Mouse (Mus musculus): ENCODE data around the gene Npas3.
"Not testable (repeated sequence)": the region's sequence is repeated elsewhere in the genome, so short reads cannot be mapped to it uniquely, and the experiment has no call there.

Npas3 gene

DNA sequence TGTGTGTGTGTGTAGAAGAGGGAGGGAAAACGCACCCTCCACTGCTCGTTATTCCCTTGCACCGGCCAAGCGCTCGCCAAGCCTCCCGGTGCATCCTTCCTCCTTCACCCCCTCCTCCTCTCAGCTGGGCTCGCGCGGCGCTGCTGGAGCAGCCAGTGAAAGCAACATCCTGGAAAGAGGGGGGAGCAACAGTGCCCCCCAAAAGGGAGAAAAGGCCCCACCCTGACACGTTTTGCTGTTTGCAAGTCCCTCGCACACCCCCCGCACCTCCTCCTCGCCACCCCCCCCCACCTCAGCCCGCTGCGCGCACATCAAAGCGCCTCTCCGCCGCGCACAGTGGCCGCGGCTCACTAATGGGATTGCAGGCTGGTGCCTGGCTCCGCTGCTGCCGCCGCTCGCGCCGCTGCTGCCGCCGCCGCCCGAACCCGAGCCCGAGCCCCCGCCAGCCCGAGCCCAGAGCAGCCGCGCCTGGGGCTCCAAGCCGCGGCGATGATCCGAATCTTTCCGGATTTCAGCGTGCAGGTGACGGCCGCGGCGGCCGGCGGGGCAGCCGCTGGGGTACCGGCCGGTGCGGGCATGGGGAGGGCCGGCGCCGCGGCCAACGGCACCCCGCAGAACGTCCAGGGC, at the start of gene Npas3:
TSS of gene Npas3 (plus strand) at position 577 of the 627 bp plus-strand sequence.
- no peak for DNase-seq (ENCODE audit: extremely low read depth, low read depth, low spot score)

DNA sequence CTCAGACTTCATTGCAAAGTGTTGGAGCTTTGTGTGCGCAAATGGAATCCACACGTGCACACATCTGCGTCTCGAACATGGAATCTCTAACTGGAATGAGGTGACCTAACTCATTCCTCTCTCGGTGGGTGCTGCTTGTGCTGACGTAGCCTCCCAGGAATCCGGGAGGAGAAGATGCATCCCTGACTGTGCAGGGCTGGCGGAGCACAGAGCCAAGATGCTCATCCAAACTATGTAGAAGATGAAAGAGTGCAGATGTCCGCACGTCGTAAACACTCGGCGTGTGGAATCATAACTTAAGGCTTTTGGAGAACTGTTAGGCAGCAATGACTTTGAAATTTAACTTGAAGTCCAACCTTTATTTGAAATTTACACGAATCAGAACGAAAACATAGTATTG, 31.3 kb upstream of the Npas3 start:
- no peak for DNase-seq (ENCODE audit: extremely low read depth, low read depth, low spot score)

DNA sequence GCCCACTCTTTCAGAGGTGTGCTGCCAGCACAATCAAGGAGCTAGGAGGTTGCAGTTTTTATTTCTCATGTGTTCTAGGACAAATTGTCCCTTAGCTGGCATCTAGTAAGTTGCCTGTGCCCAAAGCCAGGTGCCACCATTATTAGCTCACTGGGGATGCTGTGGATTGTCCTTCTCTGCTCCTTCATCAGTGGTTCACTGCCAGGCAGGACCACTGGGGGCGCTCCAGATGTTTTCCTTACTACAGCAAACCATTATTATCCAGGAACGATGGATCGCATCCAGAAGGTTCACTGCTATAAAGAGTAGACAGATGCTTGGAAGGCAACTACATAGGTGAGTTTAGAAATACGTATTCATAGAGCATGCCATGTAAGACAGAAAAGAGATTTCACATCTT, 25.7 kb upstream of the Npas3 start:
- no peak for DNase-seq (ENCODE audit: extremely low read depth, low read depth, low spot score)

DNA sequence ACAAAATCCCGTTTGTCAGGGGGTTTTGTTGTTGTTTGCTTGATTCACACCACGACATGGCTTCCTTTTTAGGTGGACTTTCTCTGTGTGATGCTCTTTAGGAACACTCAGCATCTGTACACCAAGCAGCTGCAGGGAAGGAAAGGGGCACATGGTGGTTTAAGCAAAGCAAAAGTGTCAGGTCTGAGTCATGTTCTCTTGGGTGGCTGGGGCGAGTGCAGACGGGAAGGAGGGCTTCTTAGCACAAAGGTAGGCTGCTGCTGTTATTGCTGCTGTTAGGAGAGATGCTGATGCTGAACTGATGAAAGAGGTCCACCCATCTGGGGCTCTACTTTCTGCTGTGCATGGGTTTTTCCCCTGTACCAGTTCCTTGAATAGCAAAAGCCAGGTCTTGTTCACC, 21.1 kb upstream of the Npas3 start:
- no peak for DNase-seq (ENCODE audit: extremely low read depth, low read depth, low spot score)

DNA sequence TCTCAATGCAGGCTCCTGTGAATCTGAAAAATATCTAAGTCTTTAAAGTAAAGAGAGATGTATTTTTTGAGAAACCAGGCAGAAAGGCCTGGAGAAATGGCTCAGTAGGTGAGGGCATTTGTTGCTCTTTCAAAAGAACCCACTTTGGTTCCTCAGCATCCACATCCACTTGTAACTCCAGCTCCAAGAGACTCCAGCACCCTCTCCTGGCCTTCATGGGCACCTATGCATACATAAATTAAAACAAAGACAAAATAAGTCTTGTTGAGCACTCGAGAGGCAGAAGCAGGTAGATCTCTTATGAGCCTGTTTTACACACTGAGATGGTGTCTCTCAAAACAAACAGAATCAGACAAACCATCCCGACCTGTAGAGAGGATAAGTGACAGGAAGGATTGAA, 19.1 kb upstream of the Npas3 start:
- DNase-seq (ENCODE audit: extremely low read depth, low read depth, low spot score), result no peak

DNA sequence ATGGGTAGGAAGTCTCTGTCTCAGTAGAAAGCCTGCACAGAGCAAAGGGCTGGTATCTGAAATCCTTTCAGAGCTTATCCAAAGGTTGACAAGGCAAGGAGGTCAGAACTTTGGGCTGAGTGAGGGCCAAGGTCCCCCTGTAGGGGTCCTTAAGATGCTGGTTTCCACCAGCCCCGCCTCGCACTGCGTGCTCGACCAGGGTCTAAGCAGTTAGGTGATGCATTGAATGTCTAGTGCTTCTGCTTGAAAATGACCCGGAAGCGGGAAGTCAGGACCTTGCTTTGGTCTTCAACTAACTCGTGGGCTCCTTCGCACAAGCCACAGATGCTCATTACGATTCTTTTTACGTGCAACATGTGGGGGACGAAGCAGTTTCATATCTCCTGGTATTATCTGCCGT, 2.3 kb upstream of the Npas3 start:
- DNase-seq (ENCODE audit: extremely low read depth, low read depth, low spot score), result no peak

DNA sequence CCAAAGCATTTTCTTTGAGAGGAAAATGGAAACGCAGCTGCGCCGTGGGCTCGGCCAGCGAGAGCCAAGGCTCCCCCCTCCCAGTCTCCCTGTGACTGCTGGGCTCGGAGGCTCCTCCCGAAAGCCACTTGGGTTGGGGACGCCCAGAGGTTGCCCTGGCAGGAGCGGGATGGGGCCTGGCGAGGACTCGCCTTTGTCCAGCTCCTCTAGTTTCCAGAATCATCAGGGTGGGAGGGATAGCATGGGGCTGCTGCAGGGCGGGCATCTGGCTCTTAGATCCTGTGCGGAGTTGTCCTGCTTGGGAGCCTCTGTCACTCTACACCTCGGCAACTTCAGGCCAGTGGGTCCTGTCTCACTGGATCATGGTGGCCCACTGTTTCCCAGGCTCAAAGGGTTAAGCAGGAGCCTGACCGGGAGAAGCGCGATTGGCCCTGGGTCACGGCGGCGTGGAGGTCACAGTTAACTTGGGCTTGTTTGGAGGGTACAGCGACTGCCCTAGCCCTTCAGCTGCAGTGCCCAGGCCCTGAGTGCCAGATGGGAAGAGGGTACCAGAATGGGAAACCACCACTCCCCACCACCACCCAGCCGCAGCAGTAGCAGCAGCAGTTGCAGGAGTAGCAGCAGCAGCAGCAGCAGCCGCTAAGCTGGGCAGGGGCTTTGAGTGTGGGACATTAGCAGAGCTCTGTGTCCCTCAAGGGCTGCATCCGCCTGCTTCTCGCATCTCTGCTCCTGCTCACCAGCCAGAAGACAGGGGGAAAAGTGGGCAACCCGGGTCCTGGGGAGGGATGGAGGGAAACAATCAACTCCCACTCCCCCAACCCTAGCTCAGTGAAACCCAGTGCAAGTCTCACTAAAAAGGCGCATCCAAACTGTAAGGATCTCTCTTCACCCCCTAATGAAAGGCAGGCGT, 1.6 kb upstream of the Npas3 start:
- DNase-seq (ENCODE audit: extremely low read depth, low read depth, low spot score), result no peak

DNA sequence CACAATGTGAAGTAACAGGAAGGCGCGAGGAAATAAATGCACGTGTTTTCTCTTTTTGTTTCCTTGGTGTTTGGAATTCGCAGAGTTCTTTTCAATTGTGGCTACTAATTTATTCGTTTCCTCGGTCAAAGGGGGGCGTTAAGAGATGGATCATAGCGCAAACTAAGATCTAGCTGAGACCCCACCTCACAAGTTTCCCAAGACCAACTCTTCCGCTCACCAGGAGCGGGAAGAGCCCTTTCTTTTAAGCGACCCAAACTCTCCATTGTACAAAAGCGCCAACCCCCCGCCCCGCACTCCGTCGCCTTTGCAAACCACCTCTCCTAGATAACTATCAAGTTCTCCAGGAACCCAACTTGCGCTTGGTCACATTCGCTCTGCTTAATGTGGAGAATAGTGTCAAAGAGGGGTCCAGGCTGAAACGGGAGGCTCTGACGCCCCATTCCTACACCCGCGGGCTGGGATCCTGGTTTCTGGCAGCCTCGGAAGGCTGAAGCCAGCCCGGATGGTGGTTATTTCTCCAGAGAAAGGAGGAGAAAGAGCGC, 914 bp upstream of the Npas3 start:
- DNase-seq (ENCODE audit: extremely low read depth, low read depth, low spot score), result no peak

DNA sequence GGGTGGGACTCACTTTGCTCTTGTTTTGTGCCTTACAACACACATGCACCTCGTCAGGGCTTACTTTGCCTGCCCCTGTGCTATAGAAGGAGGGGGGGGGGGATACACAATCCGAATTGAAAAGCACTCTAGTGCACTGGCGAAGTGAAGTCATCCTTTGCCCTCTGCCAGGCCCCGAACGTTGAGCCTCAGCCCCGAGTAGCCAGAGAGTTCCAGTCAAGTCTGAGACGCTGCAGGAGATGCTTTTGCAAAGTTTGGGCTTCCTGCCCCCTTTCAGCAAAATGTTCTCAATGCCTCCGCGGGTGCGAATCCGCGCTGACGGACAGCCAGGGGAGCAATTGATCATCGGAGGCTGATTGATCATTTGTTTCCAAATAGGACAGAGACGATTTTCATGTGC, 319 bp downstream of the Npas3 start:
- DNase-seq (ENCODE audit: extremely low read depth, low read depth, low spot score), result no peak

DNA sequence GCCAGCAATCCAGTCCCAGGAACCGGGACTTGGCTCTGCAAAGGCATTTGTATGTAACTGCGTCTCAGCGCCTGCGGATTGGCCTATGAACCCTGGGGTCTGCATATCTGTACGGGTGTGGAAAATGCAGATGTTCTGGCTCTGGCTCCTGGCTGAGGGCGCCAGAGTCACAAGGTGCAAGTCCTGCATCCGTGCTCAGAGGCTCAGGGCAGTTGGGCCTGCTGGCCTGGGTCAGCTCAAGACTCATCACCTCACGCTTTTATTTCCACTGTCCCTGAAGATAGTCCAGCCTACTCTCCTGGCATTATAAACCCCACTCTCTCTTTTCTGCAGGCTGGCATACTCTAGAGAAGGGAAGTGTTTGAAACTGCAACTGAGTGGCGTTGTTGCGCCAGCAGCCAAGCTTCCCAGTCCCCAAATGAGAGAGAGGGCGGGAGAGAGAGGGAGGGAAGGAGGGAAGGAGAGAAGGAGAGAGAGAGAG, 3.3 kb downstream of the Npas3 start:
- no peak for DNase-seq (ENCODE audit: extremely low read depth, low read depth, low spot score)

DNA sequence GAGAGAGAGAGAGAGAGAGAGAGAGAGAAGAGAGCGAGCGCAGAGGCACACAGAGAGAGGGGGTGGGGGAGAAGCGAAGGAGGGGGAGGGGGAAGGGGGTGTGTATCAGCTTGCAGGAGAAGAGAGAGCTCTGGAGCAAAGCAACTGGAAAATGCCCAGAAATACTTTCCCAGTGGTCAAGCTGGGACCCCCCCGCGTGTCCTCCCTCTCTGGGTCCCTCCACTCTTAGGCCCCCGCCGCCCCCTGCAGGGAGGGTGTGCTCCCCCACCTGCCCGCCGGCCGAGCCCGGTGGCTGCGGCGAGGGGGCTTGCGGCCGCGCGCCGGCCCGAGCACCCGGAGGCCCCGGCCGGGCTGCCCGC, 3.7 kb downstream of the Npas3 start:
- no peak for DNase-seq (ENCODE audit: extremely low read depth, low read depth, low spot score)

DNA sequence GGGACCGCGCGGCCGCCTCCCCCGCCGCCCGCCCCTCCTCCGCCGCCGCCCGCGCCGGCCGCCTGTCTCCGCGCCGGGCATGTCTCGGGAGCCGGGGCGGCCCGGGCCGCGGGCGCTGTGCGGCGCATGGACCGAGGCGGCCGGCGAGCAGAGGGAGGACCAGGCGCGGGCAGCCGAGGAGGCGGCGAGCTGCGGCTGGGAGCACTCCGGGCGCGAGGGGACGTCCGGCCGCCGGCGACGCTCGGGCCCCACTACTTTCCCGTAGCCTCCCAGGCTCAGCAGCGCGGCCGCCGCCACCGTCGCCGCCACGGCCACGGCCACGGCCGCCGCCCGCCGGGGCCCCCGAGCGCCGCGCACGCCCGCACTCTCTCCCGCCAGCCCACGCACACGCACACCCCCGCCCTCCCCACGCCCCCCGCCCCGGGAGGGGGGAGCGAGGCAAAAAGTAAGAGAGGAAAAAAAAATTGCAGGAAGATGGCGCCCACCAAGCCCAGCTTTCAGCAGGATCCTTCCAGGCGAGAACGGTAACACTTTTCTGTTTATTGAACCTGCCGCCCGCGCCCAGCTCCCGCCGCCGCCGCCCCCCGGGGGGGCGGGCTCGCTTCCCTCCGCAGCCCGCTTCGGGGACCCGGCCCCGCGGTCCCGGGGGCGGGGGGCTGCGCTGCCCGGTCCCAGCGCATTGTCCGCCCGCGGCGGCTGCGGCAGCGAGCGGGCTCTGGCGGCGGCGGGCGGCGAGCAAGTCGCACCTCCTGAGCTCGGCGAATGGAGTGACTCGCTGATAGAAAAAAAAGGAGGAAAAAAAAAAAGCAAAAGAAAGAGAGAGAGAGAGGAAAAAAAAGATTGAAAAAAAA, 4.3 kb downstream of the Npas3 start:
- no peak for DNase-seq (ENCODE audit: extremely low read depth, low read depth, low spot score)

DNA sequence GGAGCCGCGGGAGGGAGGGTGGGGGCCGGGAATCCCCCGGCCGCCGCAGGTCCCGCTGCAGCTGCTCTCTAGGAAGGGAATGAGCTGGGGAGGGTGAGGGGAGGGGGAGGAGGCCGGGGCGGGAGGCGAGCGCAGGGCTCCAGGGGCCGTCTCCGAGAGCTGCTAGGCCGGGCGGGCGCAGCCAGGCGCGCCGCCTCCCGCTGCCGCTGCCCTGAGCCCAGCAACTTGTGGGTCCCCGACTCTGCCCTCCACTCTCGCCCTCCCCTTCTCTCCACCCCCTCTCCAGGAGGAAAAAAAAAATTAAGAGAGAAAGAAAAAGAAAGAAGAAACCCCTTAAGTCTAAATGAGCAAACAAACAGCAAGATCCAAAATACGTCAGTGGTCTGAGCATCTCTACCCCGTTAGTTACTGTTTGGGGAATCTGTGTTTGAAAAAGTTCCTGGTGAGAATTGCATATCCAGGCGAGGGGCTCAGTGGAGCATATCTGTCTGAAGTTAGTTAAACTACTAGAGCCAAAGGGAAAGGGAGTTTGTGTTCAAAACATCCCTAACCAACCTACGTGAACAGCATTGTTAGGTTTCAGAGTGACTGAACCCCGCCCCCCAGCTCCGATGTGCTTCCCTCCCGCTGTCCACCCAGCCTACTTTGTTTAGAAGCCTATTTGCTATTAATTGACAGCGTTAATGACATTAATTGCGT, 5.1 kb downstream of the Npas3 start:
- no peak for DNase-seq (ENCODE audit: extremely low read depth, low read depth, low spot score)

DNA sequence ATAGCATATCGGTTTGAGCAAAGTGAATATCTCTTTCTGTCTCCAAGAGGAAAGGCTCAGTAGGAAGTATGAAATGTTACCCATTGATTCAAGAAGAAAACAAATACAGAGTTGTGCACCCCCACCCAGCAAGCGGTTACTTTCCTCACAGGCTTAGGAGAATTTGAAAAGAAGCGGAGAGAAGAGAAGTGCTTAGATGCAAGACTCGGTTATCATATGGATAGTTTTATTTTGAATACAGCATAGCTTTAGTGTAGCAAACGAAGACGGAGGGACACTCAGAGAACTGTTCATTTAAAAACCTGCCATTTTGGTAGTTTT, 5.6 kb downstream of the Npas3 start:
- no peak for DNase-seq (ENCODE audit: extremely low read depth, low read depth, low spot score)

DNA sequence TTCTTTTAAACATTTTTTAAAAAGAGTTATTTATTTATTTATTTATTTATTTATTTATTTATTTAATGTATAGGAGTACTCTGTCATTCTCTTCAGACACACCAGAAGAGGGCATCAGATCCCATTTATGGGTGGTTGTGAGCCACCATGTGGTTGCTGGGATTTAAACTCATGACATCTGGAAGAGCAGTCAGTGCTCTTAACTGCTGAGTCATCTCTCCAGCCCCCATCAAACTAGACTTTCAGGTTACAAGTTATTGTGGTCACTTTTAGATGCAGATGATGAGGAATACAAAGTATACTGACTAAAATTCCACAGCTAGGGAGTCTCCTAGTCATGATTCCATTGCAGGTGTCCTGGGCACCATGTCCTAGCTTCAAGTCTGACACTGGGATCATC, 26.0 kb downstream of the Npas3 start:
- not testable (repeated sequence) for DNase-seq (ENCODE audit: extremely low read depth, low read depth, low spot score)

DNA sequence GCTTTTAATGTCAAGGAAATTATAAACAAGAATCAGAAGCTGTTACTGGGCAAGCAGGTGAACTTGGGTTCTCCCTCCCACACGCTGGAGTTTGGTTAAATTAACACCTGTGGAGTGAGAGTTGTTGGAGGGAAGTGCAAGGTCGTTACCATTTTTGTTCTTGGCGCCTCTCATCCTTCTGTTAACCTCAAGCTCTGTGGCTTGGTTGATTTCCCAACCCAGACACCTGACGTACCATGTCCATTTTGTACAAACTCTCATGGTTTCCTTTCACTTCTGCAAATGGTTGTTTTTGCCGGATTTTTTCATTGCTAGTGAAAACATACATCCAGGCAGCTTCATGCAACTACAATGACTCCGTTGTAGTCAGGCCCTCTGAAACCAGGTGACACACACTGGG, 28.9 kb downstream of the Npas3 start:
- DNase-seq (ENCODE audit: extremely low read depth, low read depth, low spot score), result no peak

DNA sequence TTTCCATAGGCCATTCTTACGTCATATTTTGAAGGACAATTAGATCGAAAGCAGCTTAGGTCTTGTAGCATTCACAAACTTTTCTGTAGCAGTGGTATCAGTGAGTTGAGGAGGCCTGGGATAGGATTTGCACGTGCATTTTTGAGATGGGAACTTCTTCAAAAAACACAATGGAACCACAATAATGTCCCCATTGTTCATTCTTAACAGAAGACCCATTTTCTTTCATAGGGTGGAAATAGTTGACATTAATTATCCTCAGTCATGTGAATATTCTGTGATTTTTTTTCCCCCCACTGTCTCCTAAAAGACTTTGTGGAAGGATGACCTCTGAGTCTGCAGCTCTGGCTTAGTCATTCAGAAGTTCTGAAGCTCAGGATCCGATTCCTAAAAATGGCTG, 41.9 kb downstream of the Npas3 start:
- DNase-seq (ENCODE audit: extremely low read depth, low read depth, low spot score), result no peak

DNA sequence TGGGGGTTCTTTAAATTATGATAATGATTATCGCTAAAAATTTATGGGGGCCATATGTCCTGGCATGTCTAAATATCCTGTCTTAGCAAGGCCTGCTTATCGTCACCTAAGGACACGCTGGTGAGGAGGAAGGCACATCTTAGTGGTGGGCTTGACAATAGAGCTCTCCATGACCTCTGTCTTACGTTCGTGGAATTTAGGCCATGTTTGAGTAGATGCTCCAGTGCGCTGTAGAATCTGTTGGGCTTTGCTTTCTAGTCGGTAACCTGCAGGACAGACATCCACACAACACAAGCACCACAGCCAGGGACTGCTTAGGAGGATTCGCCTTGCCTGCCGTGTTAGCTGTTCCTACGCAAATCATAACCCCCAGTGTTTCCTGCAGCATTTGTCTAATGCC, 42.4 kb downstream of the Npas3 start:
- no peak for DNase-seq (ENCODE audit: extremely low read depth, low read depth, low spot score)

DNA sequence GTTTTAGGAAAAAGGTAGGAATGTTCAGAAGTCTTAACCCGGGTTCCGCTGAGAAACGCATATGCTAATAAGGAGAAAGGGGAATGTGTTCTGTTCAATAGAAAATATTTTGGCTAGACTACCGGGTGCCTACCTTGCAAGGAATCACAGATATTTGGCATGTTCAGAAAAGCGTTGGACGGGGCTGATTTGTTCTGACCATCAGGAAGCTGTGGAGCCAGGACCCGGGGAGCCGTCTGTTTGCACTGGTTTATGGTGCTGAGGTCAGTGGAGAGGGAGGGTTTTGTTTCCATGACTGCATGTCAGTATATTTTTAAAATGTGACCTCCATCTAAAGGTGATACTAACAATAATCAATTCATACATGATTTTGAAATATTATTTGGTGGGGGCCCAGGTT, 43.5 kb downstream of the Npas3 start:
- no peak for DNase-seq (ENCODE audit: extremely low read depth, low read depth, low spot score)

DNA sequence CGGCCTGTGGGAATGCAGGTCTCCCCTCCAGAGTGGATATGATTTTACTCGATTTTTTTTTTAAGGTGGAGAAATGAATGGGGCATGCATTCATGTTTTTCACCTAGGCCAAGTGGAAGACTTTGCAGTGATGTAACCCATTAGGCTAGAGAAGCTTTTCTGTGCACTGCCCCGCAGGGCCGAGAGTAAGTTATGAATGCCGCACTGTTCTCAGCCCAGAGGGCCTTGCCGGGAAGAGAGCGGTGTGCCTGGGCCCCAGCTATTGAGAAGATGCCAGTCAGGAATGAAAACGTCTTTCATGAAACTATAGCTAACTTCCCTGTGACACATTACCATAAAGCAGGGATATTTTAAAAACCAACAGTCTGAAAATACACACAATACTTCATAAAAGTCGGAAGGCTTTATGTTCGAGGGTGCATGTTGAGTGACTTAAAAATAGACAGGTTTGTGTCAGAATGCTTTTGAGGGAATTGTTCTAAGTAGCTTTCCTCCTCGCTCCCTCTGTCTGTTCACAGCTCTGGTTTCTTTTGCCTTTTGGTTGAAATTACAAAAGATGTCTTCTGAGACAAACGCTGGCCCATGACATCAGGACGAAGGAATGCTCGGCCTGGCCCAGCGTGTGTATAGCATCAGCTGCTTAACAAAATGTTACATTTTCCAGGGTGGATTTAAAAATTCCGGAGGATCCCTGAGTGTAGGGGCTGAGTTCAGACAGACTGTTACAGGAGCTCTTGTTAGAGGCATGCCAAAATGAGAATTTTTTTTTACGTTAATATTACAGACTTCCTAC, 44.2 kb downstream of the Npas3 start:
- no peak for DNase-seq (ENCODE audit: extremely low read depth, low read depth, low spot score)
